Mouse (Mus musculus) G1E-ER4 (cell line): ENCODE measurements around the gene Rps3. TPM values are rescaled to one million over a fixed set of nuclear protein-coding genes. Genes with fewer than 3 reads are reported as not detected.

Experiments
- GATA1 ChIP-seq: IDR thresholded peaks from one replicate; pipeline ENCODE4 v1.8.0; 2012; ENCODE audit warnings: low read length, inconsistent platforms
- polyA plus RNA-seq: library from polyadenylated mRNA; stranded (reverse); fragments of >175 nt; gene quantifications from 2 replicates; pipeline ENCODE4 v1.2.3, GENCODE M21; 2012

Rps3 gene
- polyA plus RNA-seq, 1 experiment: 160 TPM

DNA sequence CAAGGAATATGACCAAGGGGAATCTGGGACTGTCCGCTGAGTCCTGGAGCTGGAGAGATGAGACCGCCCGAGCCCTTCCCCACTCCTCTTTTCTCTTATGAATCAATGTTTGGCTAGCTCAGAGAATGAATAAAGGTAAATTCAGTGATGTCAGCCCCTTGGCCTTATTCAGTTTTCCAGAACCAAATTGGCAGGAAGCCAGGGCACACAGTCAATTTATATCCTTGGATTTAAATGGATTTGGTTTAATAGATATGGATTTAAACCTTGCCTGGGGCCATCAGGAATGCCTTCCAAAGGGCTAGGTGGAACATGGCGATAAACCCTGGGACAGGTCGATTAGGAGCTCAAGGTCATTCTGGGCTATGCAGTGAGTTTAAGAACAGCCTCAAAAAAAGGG is 6.2 kb upstream of the Rps3 start:
- TF ChIP-seq GATA1: no peak

- no peak for TF ChIP-seq GATA1
Observed at GRCm38 (mm10) chr7:99484679-99485078, 1.1 kb upstream of the Rps3 start.

GRCm38 (mm10) chr7:99483924-99484319 is 384 bp upstream of the Rps3 start:
- TF ChIP-seq GATA1: no peak

- TF ChIP-seq GATA1: no peak
Observed at GRCm38 (mm10) chr7:99482637-99483036, 901 bp downstream of the Rps3 start.

- TF ChIP-seq GATA1: no peak
Observed at GRCm38 (mm10) chr7:99477235-99477634, 6.3 kb downstream of the Rps3 start.

DNA sequence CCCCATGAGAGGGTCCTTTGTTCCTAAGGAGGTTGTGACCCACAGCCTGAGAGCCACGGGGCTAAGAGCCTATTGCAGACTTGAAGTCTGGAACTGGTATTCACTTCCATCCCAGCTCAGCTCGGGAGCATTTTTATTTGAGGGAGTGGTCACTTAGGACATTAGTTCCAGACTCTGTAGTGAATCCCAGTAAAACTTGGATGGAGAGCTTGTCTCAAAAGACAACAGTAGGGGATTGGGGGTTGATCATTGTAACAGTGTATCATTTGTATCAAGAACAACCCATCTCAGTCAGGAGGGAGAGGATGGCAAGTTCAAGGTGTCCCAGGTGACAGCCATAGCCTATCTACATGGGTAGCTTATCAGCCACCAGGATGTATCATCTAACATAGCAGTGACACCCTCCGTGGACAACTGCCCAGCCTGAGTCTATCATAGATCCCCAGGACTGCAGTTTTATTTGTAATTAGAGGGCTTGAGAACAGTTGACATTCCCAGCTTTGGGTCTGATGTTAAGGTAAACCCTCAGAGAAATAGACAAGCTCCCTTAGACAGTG is 6.9 kb downstream of the Rps3 start:
- no peak for TF ChIP-seq GATA1

- no peak for TF ChIP-seq GATA1
Observed at GRCm38 (mm10) chr7:99475562-99475911, 8.0 kb downstream of the Rps3 start.

DNA sequence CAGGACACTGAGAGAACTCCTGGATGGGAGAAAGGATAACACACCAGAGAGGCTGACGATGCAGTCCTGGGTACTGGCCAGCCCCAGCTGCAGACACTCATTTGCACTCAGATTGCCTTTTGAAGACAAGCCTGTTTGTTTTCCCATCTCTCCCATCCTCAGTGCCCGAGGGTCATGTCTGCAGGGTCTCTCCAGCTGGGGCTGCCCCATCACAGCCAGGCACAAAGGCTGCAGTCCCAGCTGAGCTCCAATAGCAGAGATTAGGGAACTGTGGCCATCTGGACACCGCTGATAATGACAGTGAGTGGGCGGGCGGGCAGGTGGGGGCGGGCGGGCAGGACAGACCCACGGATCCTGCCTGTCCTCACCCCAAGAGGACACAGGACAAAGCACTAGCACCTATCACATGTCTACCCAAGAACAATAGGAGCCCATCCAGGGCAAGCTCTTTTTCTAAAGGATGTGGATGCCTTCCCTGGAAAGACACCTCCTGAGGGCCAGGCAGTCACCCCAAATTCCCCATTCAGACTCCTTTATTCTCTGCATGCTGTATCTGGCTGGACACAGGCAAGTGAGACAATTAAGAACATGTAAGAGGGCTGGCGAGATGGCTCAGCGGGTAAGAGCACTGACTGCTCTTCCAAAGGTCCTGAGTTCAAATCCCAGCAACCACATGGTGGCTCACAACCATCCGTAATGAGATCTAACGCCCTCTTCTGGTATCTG is 8.5 kb downstream of the Rps3 start:
- TF ChIP-seq GATA1: no peak

GRCm38 (mm10) chr7:99473638-99474407 is 9.7 kb downstream of the Rps3 start:
- TF ChIP-seq GATA1: no peak

DNA sequence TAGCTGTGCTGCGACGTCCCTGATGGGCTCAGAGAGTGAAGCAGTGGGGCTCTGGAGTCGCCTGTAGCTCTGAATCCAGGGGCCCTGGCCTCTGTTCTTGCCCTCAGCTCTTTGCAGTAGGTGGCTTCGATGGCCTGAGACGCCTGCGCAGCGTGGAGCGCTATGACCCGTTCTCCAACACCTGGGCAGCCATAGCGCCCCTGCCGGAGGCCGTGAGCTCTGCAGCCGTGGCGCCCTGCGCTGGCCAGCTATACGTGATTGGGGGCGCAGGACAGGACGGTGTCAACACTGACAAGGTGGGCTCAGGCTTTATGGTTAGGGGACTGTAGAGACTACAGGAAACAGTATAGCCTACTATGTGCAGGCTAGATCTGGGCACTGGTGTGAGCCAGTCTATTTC is 12.0 kb downstream of the Rps3 start:
- TF ChIP-seq GATA1: no peak

DNA sequence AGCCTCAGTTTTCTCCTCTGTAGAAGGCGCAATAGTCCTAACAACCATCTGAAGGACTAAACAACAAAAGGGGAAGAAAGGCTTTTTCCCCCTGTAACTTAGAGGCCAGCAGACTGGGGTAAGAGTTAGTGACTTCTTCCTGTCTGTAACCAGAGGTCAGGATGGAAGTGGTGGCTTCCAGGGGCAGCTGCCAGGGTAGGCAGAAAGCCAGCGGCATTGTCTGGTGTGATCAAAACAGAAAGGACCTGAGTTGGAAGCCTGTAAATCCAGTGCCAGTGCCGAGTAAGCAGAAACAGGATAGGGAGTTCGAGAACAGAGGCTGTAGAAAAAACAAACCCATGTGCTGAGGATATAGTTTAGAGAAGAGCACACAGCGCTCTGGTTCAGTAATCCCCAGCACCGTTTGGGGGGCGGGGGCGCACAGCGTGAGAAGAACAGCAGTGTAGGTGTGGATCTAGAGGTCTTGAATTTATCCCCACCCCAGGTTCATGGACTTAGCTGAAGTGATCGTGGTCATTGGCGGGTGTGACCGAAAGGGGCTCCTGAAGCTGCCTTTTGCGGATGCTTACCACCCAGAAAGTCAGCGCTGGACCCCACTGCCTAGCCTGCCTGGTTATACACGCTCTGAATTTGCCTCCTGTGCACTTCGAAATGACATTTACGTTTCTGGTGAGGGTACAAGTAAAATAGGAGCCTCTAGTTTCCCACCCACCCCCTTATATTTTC is 13.7 kb downstream of the Rps3 start:
- no peak for TF ChIP-seq GATA1

DNA sequence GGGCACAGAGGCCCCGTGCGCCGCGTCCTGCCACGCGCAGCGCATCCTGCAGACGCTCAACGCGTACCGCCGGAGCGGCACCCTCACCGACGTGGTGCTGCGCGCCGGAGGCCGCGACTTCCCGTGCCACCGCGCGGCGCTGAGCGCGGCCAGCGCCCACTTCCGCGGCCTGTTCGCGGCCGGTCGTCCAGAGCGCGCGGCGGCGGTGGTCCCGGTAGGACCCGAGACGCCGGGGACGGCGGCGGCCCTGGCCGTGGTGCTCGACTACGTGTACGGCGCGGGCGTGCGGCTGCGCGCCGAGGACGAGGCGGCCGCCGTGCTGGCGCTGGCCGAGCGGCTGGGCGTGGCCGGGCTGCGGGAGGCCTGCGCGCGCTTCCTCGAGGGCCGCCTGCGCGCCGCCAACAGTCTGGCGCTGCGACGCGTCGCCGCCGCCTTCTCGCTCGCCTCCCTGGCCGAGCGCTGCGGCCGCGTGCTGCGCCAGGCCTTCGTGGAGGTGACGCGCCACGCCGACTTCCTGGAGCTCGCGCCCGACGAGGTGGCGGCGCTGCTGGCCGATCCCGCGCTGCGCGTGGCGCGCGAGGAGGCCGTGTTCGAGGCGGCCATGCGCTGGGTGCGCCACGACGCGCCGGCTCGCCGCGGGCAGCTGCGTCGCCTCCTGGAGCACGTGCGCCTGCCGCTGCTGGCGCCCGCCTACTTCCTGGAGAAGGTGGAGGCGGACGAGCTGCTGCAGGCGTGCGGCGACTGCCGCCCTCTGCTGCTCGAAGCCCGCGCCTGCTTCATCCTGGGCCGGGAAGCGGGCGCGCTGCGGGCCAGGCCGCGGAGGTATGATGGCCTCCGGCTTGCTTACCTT is 15.0 kb downstream of the Rps3 start:
- TF ChIP-seq GATA1: no peak

- TF ChIP-seq GATA1: no peak
Observed at GRCm38 (mm10) chr7:99467916-99468282, 15.6 kb downstream of the Rps3 start.

DNA sequence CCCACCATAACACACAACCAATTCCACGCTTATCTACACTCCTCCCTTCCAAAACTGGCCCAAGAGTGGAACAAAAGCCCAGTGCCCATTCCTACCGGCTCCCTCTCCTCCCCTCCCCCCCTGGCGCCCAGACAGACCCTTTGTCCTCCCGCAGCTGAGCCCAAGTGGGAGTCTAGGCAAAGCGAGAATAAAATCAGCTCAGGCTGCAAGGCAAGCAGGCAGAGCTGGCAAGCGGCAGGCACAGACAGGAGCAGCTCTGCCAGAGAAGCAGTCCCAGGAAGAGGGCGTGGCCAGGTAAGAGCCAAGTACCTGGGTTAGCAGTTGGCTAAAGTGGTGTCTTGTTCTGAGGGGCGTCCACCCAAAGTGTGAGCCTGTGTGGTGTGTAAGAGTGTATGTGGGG is 17.7 kb downstream of the Rps3 start, which contains the start of gene Klhl35:
Gene Klhl35 (plus strand): TSS at position 194 of the 400 bp plus-strand sequence.
- TF ChIP-seq GATA1: no peak

GRCm38 (mm10) chr7:99463120-99463519 is 20.4 kb downstream of the Rps3 start:
- no peak for TF ChIP-seq GATA1
